Mouse (Mus musculus): Measurements from ENCODE around the gene AI464131. TPM values are rescaled to one million over a fixed set of nuclear protein-coding genes. Genes with fewer than 3 reads are reported as not detected.

The AI464131 gene
- polyA plus RNA-seq, 1 experiment, result 2.2 TPM

GRCm38 (mm10) chr4:41507326-41507924, 4.5 kb upstream of the AI464131 start:
- WGBS, result 13% methylated on average over 22 of the region's 22 CpGs

GRCm38 (mm10) chr4:41506906-41507305, 4.0 kb upstream of the AI464131 start:
- peak overlapping the region; percentile 29 for H3K4me3 ChIP-seq (ENCODE audit: extremely low read depth, insufficient read depth, insufficient read length)
- peaks cover 3% of the 10 kb centered on the region; the same call in 1 of the 2 replicates for H3K27me3 ChIP-seq (ENCODE audit: control insufficient read depth, insufficient read depth, low read length)
- peak in 1 of 2 experiments; percentile 47 for DNase-seq (ENCODE audit: low read depth in 1 of 2, low spot score in 2 of 2)
- no peaks in the 10 kb centered on the region for H3K36me3 ChIP-seq (ENCODE audit: control insufficient read depth, insufficient read depth, low read length)
- 2% methylated on average over 29 of the region's 29 CpGs for WGBS
- peaks cover 10% of the 10 kb centered on the region for H3K4me1 ChIP-seq (ENCODE audit: control insufficient read depth, insufficient read depth, insufficient read length)
- TF ChIP-seq CTCF (IDR thresholded peaks at IDR 0.05; ENCODE audit: extremely low read depth, insufficient read depth, insufficient read length, insufficient replicate concordance) (no peak), POLR2A (IDR thresholded peaks at IDR 0.05; ENCODE audit: low read depth, low read length) (no peak)
- no peak overlapping the region for H3K27ac ChIP-seq (ENCODE audit: insufficient read depth, low read length)

More at GRCm38 (mm10) chr4:41507326-41507924, 4.5 kb upstream of the AI464131 start:
- Histone ChIP-seq H3K4me1 (ENCODE audit: control insufficient read depth, insufficient read depth, insufficient read length) (peaks cover 10% of the 10 kb centered on the region), H3K27ac (ENCODE audit: insufficient read depth, low read length) (no peak overlapping the region), H3K36me3 (ENCODE audit: control insufficient read depth, insufficient read depth, low read length) (no peaks in the 10 kb centered on the region), H3K4me3 (ENCODE audit: extremely low read depth, insufficient read depth, insufficient read length) (peak overlapping the region; percentile 29; the same call in 1 of the 2 replicates), H3K27me3 (ENCODE audit: control insufficient read depth, insufficient read depth, low read length) (peaks cover 3% of the 10 kb centered on the region; the same call in 1 of the 2 replicates)
- TF ChIP-seq CTCF (IDR thresholded peaks at IDR 0.05; ENCODE audit: extremely low read depth, insufficient read depth, insufficient read length, insufficient replicate concordance) (no peak), POLR2A (IDR thresholded peaks at IDR 0.05; ENCODE audit: low read depth, low read length) (no peak)
- DNase-seq (ENCODE audit: low read depth in 1 of 2, low spot score in 2 of 2), result no peak

GRCm38 (mm10) chr4:41506156-41506555, 3.3 kb upstream of the AI464131 start:
- no peaks in the 10 kb centered on the region for H3K36me3 ChIP-seq (ENCODE audit: control insufficient read depth, insufficient read depth, low read length)
- peak in 1 of 2 experiments; percentile 16 for DNase-seq (ENCODE audit: low read depth in 1 of 2, low spot score in 2 of 2)
- H3K27ac ChIP-seq (ENCODE audit: insufficient read depth, low read length), result no peak overlapping the region
- WGBS, result 17% methylated on average over 13 of the region's 13 CpGs
- no peak overlapping the region for H3K4me3 ChIP-seq (ENCODE audit: extremely low read depth, insufficient read depth, insufficient read length)
- TF ChIP-seq CTCF (IDR thresholded peaks at IDR 0.05; ENCODE audit: extremely low read depth, insufficient read depth, insufficient read length, insufficient replicate concordance) (0 out of 2 replicates have a peak, but pooled peaks have one; percentile 1), POLR2A (IDR thresholded peaks at IDR 0.05; ENCODE audit: low read depth, low read length) (no peak)
- peaks cover 3% of the 10 kb centered on the region; the same call in 1 of the 2 replicates for H3K27me3 ChIP-seq (ENCODE audit: control insufficient read depth, insufficient read depth, low read length)
- peaks cover 10% of the 10 kb centered on the region for H3K4me1 ChIP-seq (ENCODE audit: control insufficient read depth, insufficient read depth, insufficient read length)

- TF ChIP-seq CTCF (IDR thresholded peaks at IDR 0.05; ENCODE audit: extremely low read depth, insufficient read depth, insufficient read length, insufficient replicate concordance), result no peak
- TF ChIP-seq POLR2A (IDR thresholded peaks at IDR 0.05; ENCODE audit: low read depth, low read length), result no peak
- Histone ChIP-seq H3K36me3 (ENCODE audit: control insufficient read depth, insufficient read depth, low read length) (no peaks in the 10 kb centered on the region), H3K4me3 (ENCODE audit: extremely low read depth, insufficient read depth, insufficient read length) (no peak overlapping the region), H3K27me3 (ENCODE audit: control insufficient read depth, insufficient read depth, low read length) (peaks cover 3% of the 10 kb centered on the region), H3K27ac (ENCODE audit: insufficient read depth, low read length) (no peak overlapping the region), H3K4me1 (ENCODE audit: control insufficient read depth, insufficient read depth, insufficient read length) (peaks cover 10% of the 10 kb centered on the region)
- no peak for DNase-seq (ENCODE audit: low read depth in 1 of 2, low spot score in 2 of 2)
- WGBS, result 69% methylated on average over 11 of the region's 11 CpGs
These were observed 2.3 kb upstream of the AI464131 start for GRCm38 (mm10) chr4:41505131-41505551.

GRCm38 (mm10) chr4:41504325-41504724, 1.4 kb upstream of the AI464131 start:
- H3K4me1 ChIP-seq (ENCODE audit: control insufficient read depth, insufficient read depth, insufficient read length), result peaks cover 10% of the 10 kb centered on the region
- H3K4me3 ChIP-seq (ENCODE audit: extremely low read depth, insufficient read depth, insufficient read length), result no peak overlapping the region
- no peak for TF ChIP-seq POLR2A (IDR thresholded peaks at IDR 0.05; ENCODE audit: low read depth, low read length)
- TF ChIP-seq CTCF (IDR thresholded peaks at IDR 0.05; ENCODE audit: extremely low read depth, insufficient read depth, insufficient read length, insufficient replicate concordance), result no peak
- DNase-seq (ENCODE audit: low read depth in 1 of 2, low spot score in 2 of 2), result no peak
- H3K27me3 ChIP-seq (ENCODE audit: control insufficient read depth, insufficient read depth, low read length), result peaks cover 3% of the 10 kb centered on the region
- WGBS, result 77% methylated on average over 5 of the region's 5 CpGs
- no peak overlapping the region for H3K27ac ChIP-seq (ENCODE audit: insufficient read depth, low read length)
- no peaks in the 10 kb centered on the region for H3K36me3 ChIP-seq (ENCODE audit: control insufficient read depth, insufficient read depth, low read length)

- DNase-seq (ENCODE audit: low read depth in 1 of 2, low spot score in 2 of 2), result no peak
- Histone ChIP-seq H3K4me1 (ENCODE audit: control insufficient read depth, insufficient read depth, insufficient read length) (peaks cover 19% of the 10 kb centered on the region), H3K36me3 (ENCODE audit: control insufficient read depth, insufficient read depth, low read length) (no peaks in the 10 kb centered on the region), H3K27me3 (ENCODE audit: control insufficient read depth, insufficient read depth, low read length) (peaks cover 12% of the 10 kb centered on the region), H3K27ac (ENCODE audit: insufficient read depth, low read length) (no peak overlapping the region), H3K4me3 (ENCODE audit: extremely low read depth, insufficient read depth, insufficient read length) (peak overlapping the region; percentile 41; the same call in 1 of the 2 replicates)
- 26% methylated on average over 20 of the region's 20 CpGs for WGBS
- TF ChIP-seq CTCF (IDR thresholded peaks at IDR 0.05; ENCODE audit: extremely low read depth, insufficient read depth, insufficient read length, insufficient replicate concordance), result no peak
These were observed 520 bp downstream of the AI464131 start for GRCm38 (mm10) chr4:41502171-41502940.

Data from spleen, adult 2 months (tissue).